Mouse (Mus musculus): ENCODE measurements at regions not wholly inside any gene's neighbourhood (a gene's known extent, or its start where the extent isn't known, plus 50 kb on each side); places are given as distances from the start of the nearest gene placed in this dataset.

GRCm38 (mm10) chr16:57853751-57854150 is 99.2 kb upstream of the Col8a1 start:
- no peak for TF ChIP-seq POLR2A (IDR thresholded peaks at IDR 0.05; ENCODE audit: control insufficient read depth, low read depth, low read length)
- no peak for TF ChIP-seq CTCF (IDR thresholded peaks at IDR 0.05; ENCODE audit: control insufficient read depth, insufficient read depth, insufficient replicate concordance, low read depth, low read length)

Measured in testis, adult 2 months (tissue).